Mouse (Mus musculus) adrenal gland, postnatal 4 days (tissue): Measurements from ENCODE around the gene Exd2. TPM values are rescaled to one million over a fixed set of nuclear protein-coding genes. Genes with fewer than 3 reads are reported as not detected.

Experiments
- DNase-seq, 2 experiments: peaks; one replicate each; pipeline ENCODE4 v3.0.0; 2021 to 2022; ENCODE audit warnings: low spot score in 2 of 2, mixed read lengths in 2 of 2
- total RNA-seq, 2 experiments: library from RNA; stranded (reverse); gene quantifications; 2 replicates each; pipeline ENCODE4 v1.2.3; 2021

Exd2 gene
- total RNA-seq, 2 experiments from 2014 or later, result 19.9 to 22.3 TPM

DNA sequence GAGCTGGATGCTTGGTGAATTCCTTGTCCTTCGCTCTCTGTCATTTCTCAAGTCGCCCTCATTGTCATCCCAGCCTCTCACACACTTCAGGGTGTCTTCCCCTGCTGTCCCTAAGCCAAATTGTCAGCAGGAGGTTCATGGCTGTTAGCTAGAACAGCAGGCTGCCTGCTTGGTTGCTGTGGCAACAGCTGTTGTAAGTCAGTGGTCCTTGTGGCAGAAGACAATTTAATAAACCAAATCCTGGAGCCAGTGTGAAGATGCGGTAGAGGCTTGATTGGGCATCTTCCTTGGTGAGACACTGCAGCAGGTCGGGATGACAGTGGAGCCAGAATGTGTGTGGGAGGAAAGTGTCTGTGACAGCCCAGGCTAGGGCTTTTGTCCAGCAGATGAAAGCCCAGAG is 82.4 kb downstream of the Exd2 start:
- DNase-seq, result no peak

DNA sequence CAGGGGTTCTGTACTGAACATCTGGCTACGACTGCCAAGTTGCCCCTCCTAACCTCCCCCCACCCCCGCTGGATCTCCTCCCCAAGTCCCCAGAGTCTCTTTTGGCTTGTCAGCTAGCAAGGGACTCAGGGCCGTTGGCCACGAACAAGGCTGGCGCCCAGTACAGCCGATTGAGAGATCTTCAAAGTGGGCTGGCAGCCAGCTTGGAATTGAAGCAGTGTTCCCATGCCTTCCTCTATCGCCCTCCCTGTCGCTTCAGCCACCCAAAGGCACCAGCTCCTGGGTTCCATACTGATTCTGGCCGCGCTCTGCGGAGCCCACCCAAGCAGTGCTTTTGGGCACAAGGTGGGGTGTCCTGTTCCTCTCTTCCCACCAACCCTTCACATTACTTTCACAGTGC is 86.8 kb downstream of the Exd2 start:
- DNase-seq, result peak in 1 of 2 experiments; percentile 32

Other genes starting within 250 kb of the Exd2 start
- 10 to 100 TPM; 59.3 to 80.6 TPM for gene Actn1, start 202.7 kb upstream of the Exd2 start, total RNA-seq
- 10 to 100 TPM; 47.7 to 48.6 TPM for gene Dcaf5, start 26.5 kb upstream of the Exd2 start, total RNA-seq
- 10 to 100 TPM; 22.4 to 23.1 TPM for gene Galnt16, start 55.2 kb downstream of the Exd2 start, total RNA-seq
- gene Slc39a9, start 180.8 kb downstream of the Exd2 start, total RNA-seq, result 10 to 100 TPM; 43.2 to 47.9 TPM
- 10 to 100 TPM; 89.2 to 96.4 TPM for gene Erh, start 181.2 kb downstream of the Exd2 start, total RNA-seq
- gene Plekhd1, start 229.5 kb downstream of the Exd2 start, total RNA-seq, result 1 to 10 TPM in 1 of 2 experiments, under 1 TPM in 1; 0.25 to 2.1 TPM